8 mouse cellular contexts compared by ENCODE assay signal in the genomic region with DNA sequence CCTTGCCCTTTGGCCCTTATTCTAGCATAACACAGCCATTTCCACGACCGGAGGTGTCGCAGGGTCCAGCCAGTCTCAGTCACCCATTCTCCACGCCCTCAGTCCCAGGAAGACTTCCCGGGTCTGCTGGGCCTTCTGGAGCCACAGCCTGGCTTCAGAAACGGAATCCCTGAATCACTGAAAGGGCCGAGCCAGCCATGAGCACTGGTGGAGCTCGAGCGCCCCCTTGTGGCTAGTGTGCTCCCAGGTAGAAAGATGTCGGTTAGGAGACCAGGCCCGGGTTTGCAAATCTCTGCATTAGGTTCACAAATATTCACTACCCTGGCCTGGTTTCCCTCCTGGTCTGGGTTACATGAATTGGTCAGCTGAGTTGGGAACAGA. TPM values are rescaled to one million over a fixed set of nuclear protein-coding genes. Genes with fewer than 3 reads are reported as not detected.
DNase-seq lines count a peak whose midpoint lies in the region; ATAC-seq lines count a peak whose summit lies in the region.

No protein-coding gene starts in this region.

- no peak overlapping the region for H3K27ac ChIP-seq in intestine, embryonic 16.5 days (ENCODE audit: low read length)
- peak overlapping the region; percentile 57; the same call in 1 of the 2 replicates for H3K27ac ChIP-seq in midbrain, embryonic 11.5 days (ENCODE audit: low read depth, low read length)

- ATAC-seq in intestine, embryonic 16.5 days, result peak; percentile 75
- ATAC-seq in midbrain, embryonic 11.5 days (ENCODE audit: low FRiP score), result peak; percentile 74

- intact Hi-C loops in left cerebral cortex, postnatal 14 days (cut with DNase I), result loop anchor here (1.0 to 10.0 kb wide), 3 partner anchors 46 to 428 kb away; no protein-coding TSS in a partner anchor

- no peaks in the 10 kb centered on the region; the same call in 1 of the 2 replicates for H3K4me1 ChIP-seq in intestine, embryonic 16.5 days (ENCODE audit: control insufficient read depth, insufficient read depth, low read length)
- peaks cover 36% of the 10 kb centered on the region for H3K4me1 ChIP-seq in midbrain, embryonic 11.5 days (ENCODE audit: control insufficient read depth, insufficient read depth, low read length)

- H3K4me3 ChIP-seq in intestine, embryonic 16.5 days (ENCODE audit: low read length), result no peak overlapping the region
- H3K4me3 ChIP-seq in midbrain, embryonic 11.5 days (ENCODE audit: low read depth, low read length), result no peak overlapping the region

- no peak overlapping the region for H3K9ac ChIP-seq in intestine, embryonic 16.5 days (ENCODE audit: low read depth, low read length)
- H3K9ac ChIP-seq in midbrain, embryonic 11.5 days (ENCODE audit: low read length), result 0 out of 2 replicates have a peak overlapping the region, but pooled peaks have one; percentile 14

- H3K36me3 ChIP-seq in intestine, embryonic 16.5 days (ENCODE audit: control insufficient read depth, insufficient read depth, low read length), result no peaks in the 10 kb centered on the region
- no peaks in the 10 kb centered on the region for H3K36me3 ChIP-seq in midbrain, embryonic 11.5 days (ENCODE audit: control insufficient read depth, insufficient read depth, low read length)

- WGBS in intestine, embryonic 16.5 days, result 2% methylated on average over 11 of the region's 11 CpGs
- WGBS in midbrain, embryonic 11.5 days, result 5% methylated on average over 11 of the region's 11 CpGs

- peak; percentile 88 for DNase-seq in adrenal gland, adult 2 months
- DNase-seq in embryo, embryonic 11 days, result peak; percentile 91
- DNase-seq in gastrocnemius, postnatal 4 days (ENCODE audit: low spot score in 2 of 2), result peak; percentile 86 to 88
- DNase-seq in left cerebral cortex, postnatal 14 days (ENCODE audit: low spot score in 2 of 2), result peak; percentile 90 to 95
- peak; percentile 99 for DNase-seq in midbrain, embryonic 11.5 days (ENCODE audit: low spot score, missing footprints)
- DNase-seq in right cerebral cortex, postnatal 4 days, result peak; percentile 99
- peak; percentile 77 to 90 for DNase-seq in urinary bladder, postnatal 4 days (ENCODE audit: low spot score in 2 of 2)

- no peaks in the 10 kb centered on the region for H3K9me3 ChIP-seq in intestine, embryonic 16.5 days (ENCODE audit: control insufficient read depth, low read length)
- no peaks in the 10 kb centered on the region for H3K9me3 ChIP-seq in midbrain, embryonic 11.5 days (ENCODE audit: control insufficient read depth, low read length)

- H3K4me2 ChIP-seq in intestine, embryonic 16.5 days (ENCODE audit: low read depth, low read length), result no peak overlapping the region
- no peak overlapping the region for H3K4me2 ChIP-seq in midbrain, embryonic 11.5 days

- H3K27me3 ChIP-seq in intestine, embryonic 16.5 days (replicated peaks; ENCODE audit: control insufficient read depth, insufficient read depth, low read length), result no peaks in the 10 kb centered on the region
- H3K27me3 ChIP-seq in midbrain, embryonic 11.5 days (ENCODE audit: control insufficient read depth, insufficient read depth, low read length), result no peaks in the 10 kb centered on the region

RNA-seq across cellular contexts. Expression of gene Tmem179, which starts 26.4 kb away (rescaled TPM):
- 10 to 100 TPM in 1 of 2 experiments, 1 to 10 TPM in 1; 2.7 to 10.5 TPM for total RNA-seq in adrenal gland, adult 2 months (2021)
- 6.1 and 8.8 TPM in 2 replicates for polyA plus RNA-seq in adrenal gland, adult 2 months (2012; rRNA removed)
- under 1 TPM; 0.15 to 0.26 TPM for total RNA-seq in gastrocnemius, postnatal 4 days (2021)
- 2.5 and 2.8 TPM in 2 replicates for polyA plus RNA-seq in intestine, embryonic 16.5 days (2015; fragmentation: Nextera tagmentation; extraction: Ambion mirVana)
- 100 to 1,000 TPM; 138 to 146 TPM for total RNA-seq in left cerebral cortex, postnatal 14 days (2021)
- 4.9 and 5.9 TPM in 2 replicates for polyA plus RNA-seq in midbrain, embryonic 11.5 days (2014; fragmentation: Nextera tagmentation; extraction: Ambion mirVana)

RNA-seq across cellular contexts. Expression of gene Inf2, which starts 45.7 kb away (rescaled TPM):
- total RNA-seq in adrenal gland, adult 2 months (2021), result 10 to 100 TPM; 20.7 to 40.6 TPM
- polyA plus RNA-seq in adrenal gland, adult 2 months (2012; rRNA removed), result 45.0 and 47.9 TPM in 2 replicates
- total RNA-seq in gastrocnemius, postnatal 4 days (2021), result 10 to 100 TPM; 21.2 to 24.0 TPM
- polyA plus RNA-seq in intestine, embryonic 16.5 days (2015; fragmentation: Nextera tagmentation; extraction: Ambion mirVana), result 1.6 and 2.6 TPM in 2 replicates
- total RNA-seq in left cerebral cortex, postnatal 14 days (2021), result 10 to 100 TPM; 70.1 to 84.3 TPM
- 1.2 and 1.4 TPM in 2 replicates for polyA plus RNA-seq in midbrain, embryonic 11.5 days (2014; fragmentation: Nextera tagmentation; extraction: Ambion mirVana)

RNA-seq across cellular contexts. Expression of gene A530016L24Rik, which starts 53.7 kb away (rescaled TPM):
- 10 to 100 TPM; 40.0 to 45.4 TPM for total RNA-seq in adrenal gland, adult 2 months (2021)
- 61.5 and 92.3 TPM in 2 replicates for polyA plus RNA-seq in adrenal gland, adult 2 months (2012; rRNA removed)
- 1 to 10 TPM; 4.6 to 8.3 TPM for total RNA-seq in gastrocnemius, postnatal 4 days (2021)
- 0.10 and 0.18 TPM in 2 replicates for polyA plus RNA-seq in intestine, embryonic 16.5 days (2015; fragmentation: Nextera tagmentation; extraction: Ambion mirVana)
- under 1 TPM; 0.33 to 0.44 TPM for total RNA-seq in left cerebral cortex, postnatal 14 days (2021)
- not detected in 2 replicates for polyA plus RNA-seq in midbrain, embryonic 11.5 days (2014; fragmentation: Nextera tagmentation; extraction: Ambion mirVana)

Comparison
In these comparisons a context has a peak if more than half of its experiments do, and no peak if none do; other contexts are left out.
1. RNA of gene Tmem179, which starts 26.4 kb away (total RNA-seq): 138 to 146 TPM in left cerebral cortex, postnatal 14 days; 2.7 to 10.5 TPM in adrenal gland, adult 2 months and 0.15 to 0.26 TPM in gastrocnemius, postnatal 4 days; every median in the first group is over 10 times any median in the second.
2. RNA of gene A530016L24Rik, which starts 53.7 kb away (total RNA-seq): 40.0 to 45.4 TPM in adrenal gland, adult 2 months; 4.6 to 8.3 TPM in gastrocnemius, postnatal 4 days and 0.33 to 0.44 TPM in left cerebral cortex, postnatal 14 days; every median in the first group is over 4 times any median in the second.
3. Peak in every context shown above with its lines, with median percentiles within 50 percentile points of each other: DNase-seq.